Mouse (Mus musculus) liver, embryonic 16.5 days (tissue): Measurements from ENCODE around the gene Dennd1a. TPM values are rescaled to one million over a fixed set of nuclear protein-coding genes. Genes with fewer than 3 reads are reported as not detected.
A peak's percentile ranks its signal among the peaks of the same experiment; 100 is the strongest.

Source experiments
- ATAC-seq: fragments of 200-750 bp; cut with Nextera tagmentation; 2 replicates; pipeline ENCODE4 v1.8.0; 2017; ENCODE audit warnings: low read depth, mild to moderate bottlenecking, moderate number of reproducible peaks, moderate library complexity
- H3K27ac ChIP-seq: fragments of 300-500 bp; sonication (generic); 2 replicates; pipeline ENCODE4 v1.5.1; 2014; ENCODE audit warnings: mild to moderate bottlenecking, low read length
- H3K27me3 ChIP-seq: fragments of 300-500 bp; sonication (generic); 2 replicates; pipeline ENCODE4 v1.6.1; 2014; ENCODE audit warnings: low read depth, low read length, mixed read lengths; ENCODE audit not compliant: control insufficient read depth, insufficient read depth
- H3K36me3 ChIP-seq: fragments of 300-500 bp; sonication (generic); 2 replicates; pipeline ENCODE4 v1.6.1; 2014; ENCODE audit warnings: mild to moderate bottlenecking; ENCODE audit not compliant: control insufficient read depth, insufficient read depth
- H3K4me1 ChIP-seq: fragments of 300-500 bp; sonication (generic); 2 replicates; pipeline ENCODE4 v1.6.1; 2014; ENCODE audit warnings: low read depth, low read length, mixed read lengths; ENCODE audit not compliant: control insufficient read depth
- H3K4me2 ChIP-seq: fragments of 300-500 bp; sonication (generic); 2 replicates; pipeline ENCODE4 v1.6.1; 2014; ENCODE audit warnings: low read depth, low read length, mixed read lengths
- H3K4me3 ChIP-seq: fragments of 300-500 bp; sonication (generic); 2 replicates; pipeline ENCODE4 v1.5.1; 2014; ENCODE audit warnings: low read depth, mild to moderate bottlenecking, low read length
- H3K9ac ChIP-seq: fragments of 300-500 bp; sonication (generic); 2 replicates; pipeline ENCODE4 v1.6.1; 2014; ENCODE audit warnings: low read depth, low read length
- H3K9me3 ChIP-seq: fragments of 300-500 bp; sonication (generic); replicated peaks from 2 replicates; pipeline ENCODE4 v1.6.1; 2016; ENCODE audit warnings: low read length; ENCODE audit not compliant: control insufficient read depth
- WGBS: fragments of 180-500 bp; shearing (Covaris S2); extraction: QIAGEN DNeasy Blood & Tissue Kit; methylation state at CpG from one replicate; pipeline ENCODE4 v1.1.7; 2014; ENCODE audit not compliant: insufficient replicate concordance; 5-methylcytosine and 5-hydroxymethylcytosine counted together
- polyA plus RNA-seq: library from polyadenylated mRNA; unstranded; fragments of >200 nt; fragmentation: Nextera tagmentation; extraction: Ambion mirVana; gene quantifications from 2 replicates; pipeline ENCODE4 v1.2.1, GENCODE M21; 2015

Gene Dennd1a
- polyA plus RNA-seq, 1 experiment from 2014 or later, result 7.9 TPM

DNA sequence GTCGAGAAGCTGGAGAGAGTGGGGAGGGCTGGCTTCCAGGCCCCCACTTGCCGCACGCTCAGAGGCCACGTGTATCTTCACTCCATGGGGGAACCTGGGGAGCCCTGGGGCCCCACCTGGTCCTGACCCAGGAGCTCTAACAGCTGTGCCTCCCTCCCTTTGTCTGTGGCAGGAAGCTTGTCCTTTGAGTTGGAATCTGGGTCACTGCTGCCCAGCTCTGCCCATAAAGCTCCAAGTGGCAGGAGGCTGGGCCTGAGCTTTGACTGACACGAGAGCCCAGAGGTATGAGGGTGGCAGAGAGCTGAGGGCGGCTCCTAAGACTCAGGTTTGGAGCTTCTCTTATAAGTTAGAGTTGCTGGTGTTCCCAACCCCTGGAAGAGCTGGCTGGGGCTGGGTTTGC, 488.1 kb downstream of the Dennd1a start:
- H3K4me2 ChIP-seq, result no peak overlapping the region
- H3K9ac ChIP-seq, result no peak overlapping the region
- H3K4me3 ChIP-seq, result no peak overlapping the region
- ATAC-seq, result no peak
- WGBS, result 76% methylated on average over 6 of the region's 6 CpGs
- H3K27me3 ChIP-seq, result peaks cover 3% of the 10 kb centered on the region; the same call in 1 of the 2 replicates
- H3K9me3 ChIP-seq, result no peaks in the 10 kb centered on the region
- no peaks in the 10 kb centered on the region for H3K36me3 ChIP-seq
- H3K4me1 ChIP-seq, result no peaks in the 10 kb centered on the region
- H3K27ac ChIP-seq, result no peak overlapping the region

DNA sequence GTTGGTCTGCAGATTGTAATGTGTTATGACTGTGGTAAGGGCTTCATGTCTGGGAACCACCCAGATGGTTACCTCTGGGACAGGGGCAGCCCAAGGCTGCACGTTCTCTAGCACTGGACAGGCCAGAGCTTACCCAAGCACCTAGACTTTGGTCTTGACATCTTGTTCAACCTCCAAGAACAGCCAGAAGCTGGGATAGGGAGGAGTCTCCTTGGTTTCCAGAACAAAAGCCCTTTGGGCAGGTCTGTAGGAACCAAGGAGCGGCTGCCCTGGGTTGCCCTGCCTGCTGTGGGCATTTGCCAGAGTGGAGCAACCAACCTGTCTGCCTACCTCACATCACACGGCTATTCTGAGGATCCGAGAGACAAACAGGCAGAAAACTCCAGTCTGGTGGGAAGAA, 490.1 kb downstream of the Dennd1a start:
- no peak overlapping the region for H3K4me3 ChIP-seq
- H3K4me2 ChIP-seq, result no peak overlapping the region
- no peaks in the 10 kb centered on the region for H3K4me1 ChIP-seq
- 74% methylated on average over 4 of the region's 4 CpGs for WGBS
- H3K27ac ChIP-seq, result no peak overlapping the region
- H3K36me3 ChIP-seq, result no peaks in the 10 kb centered on the region
- ATAC-seq, result no peak
- H3K9me3 ChIP-seq, result no peaks in the 10 kb centered on the region
- peaks cover 19% of the 10 kb centered on the region for H3K27me3 ChIP-seq
- H3K9ac ChIP-seq, result no peak overlapping the region

DNA sequence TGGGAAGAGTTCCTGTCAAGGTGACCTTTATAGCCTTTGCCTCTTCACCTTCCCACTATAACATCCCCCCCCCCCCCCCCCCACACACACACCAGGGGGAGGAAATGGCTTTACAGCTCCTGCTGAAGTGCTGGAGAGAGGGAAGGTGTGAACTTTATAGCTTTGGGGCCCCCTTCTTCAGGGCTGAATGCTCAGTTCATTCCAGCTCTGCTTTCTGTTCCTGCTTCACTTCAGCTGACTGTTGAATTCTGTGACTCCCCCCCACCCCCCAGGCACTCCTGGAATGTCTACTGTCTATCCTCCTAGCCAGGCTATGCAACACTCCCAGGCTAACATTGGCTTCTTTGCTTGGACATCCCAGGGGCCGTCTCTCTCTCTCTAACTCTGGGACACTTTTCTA, 491.2 kb downstream of the Dennd1a start:
- WGBS, result 37% methylated on average over 1 of the region's 1 CpGs
- Histone ChIP-seq H3K4me2 (no peak overlapping the region), H3K27me3 (peaks cover 19% of the 10 kb centered on the region), H3K4me1 (no peaks in the 10 kb centered on the region), H3K9me3 (no peaks in the 10 kb centered on the region), H3K27ac (no peak overlapping the region), H3K9ac (no peak overlapping the region), H3K36me3 (no peaks in the 10 kb centered on the region), H3K4me3 (no peak overlapping the region)
- no peak for ATAC-seq

DNA sequence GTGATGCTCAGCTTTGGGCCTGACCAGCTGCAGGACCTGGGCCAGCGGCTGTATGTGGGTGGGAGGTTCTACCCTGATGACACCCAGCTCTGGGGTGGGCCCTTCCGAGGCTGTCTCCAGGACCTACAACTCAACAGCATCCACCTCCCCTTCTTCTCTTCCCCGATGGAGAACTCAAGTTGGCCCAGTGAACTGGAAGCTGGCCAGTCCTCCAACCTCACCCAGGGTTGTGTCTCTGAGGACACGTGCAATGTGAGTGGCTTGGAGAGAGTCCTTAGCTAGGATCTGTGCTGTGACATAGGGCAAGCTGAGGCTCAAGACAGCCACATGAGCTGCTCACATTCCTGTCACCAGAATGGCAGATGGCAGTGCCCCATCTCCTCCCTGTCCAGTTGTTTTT, 495.9 kb downstream of the Dennd1a start:
- Histone ChIP-seq H3K9ac (no peak overlapping the region), H3K27ac (no peak overlapping the region), H3K4me3 (no peak overlapping the region), H3K4me2 (no peak overlapping the region), H3K9me3 (no peaks in the 10 kb centered on the region), H3K36me3 (no peaks in the 10 kb centered on the region), H3K4me1 (no peaks in the 10 kb centered on the region), H3K27me3 (peaks cover 30% of the 10 kb centered on the region)
- WGBS, result 64% methylated on average over 4 of the region's 4 CpGs
- ATAC-seq, result no peak

DNA sequence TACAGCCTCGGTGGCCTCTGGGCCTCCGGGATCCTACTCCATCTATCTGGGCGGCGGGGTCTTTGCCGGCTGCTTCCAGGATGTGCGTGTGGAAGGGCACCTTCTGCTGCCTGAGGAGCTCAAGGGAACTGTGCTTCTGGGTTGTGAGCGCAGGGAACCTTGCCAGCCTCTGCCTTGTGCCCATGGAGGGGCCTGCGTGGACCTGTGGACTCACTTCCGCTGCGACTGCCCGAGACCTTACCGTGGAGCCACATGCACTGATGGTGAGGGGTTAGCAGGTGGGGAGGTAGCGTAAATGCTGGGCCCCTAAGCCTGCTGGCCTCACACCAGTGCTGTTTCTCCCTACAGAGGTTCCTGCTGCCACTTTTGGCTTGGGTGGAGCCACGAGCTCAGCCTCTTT, 496.5 kb downstream of the Dennd1a start:
- H3K27ac ChIP-seq, result no peak overlapping the region
- H3K4me3 ChIP-seq, result no peak overlapping the region
- ATAC-seq, result no peak
- WGBS, result 82% methylated on average over 14 of the region's 14 CpGs
- H3K4me2 ChIP-seq, result no peak overlapping the region
- no peaks in the 10 kb centered on the region for H3K9me3 ChIP-seq
- H3K27me3 ChIP-seq, result peaks cover 34% of the 10 kb centered on the region
- no peaks in the 10 kb centered on the region for H3K36me3 ChIP-seq
- H3K4me1 ChIP-seq, result no peaks in the 10 kb centered on the region
- no peak overlapping the region for H3K9ac ChIP-seq

DNA sequence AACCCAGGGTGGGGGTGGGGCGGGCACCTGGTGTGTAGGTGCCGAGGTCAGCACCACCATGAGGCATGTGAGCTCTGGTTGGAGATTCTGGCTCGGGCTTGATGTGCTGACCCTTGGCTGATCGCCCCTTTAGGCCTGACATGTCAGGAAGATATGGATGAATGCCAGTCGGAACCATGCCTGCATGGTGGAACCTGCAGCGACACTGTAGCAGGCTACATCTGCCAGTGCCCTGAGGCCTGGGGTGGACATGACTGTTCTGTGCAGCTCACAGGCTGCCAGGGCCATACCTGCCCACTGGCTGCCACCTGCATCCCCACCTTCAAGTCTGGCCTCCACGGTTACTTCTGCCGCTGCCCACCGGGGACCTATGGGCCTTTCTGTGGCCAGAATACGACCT, 497.2 kb downstream of the Dennd1a start:
- Histone ChIP-seq H3K9ac (no peak overlapping the region), H3K9me3 (no peaks in the 10 kb centered on the region), H3K27me3 (peaks cover 34% of the 10 kb centered on the region), H3K4me2 (no peak overlapping the region), H3K36me3 (no peaks in the 10 kb centered on the region), H3K4me3 (no peak overlapping the region), H3K27ac (no peak overlapping the region), H3K4me1 (no peaks in the 10 kb centered on the region)
- 77% methylated on average over 10 of the region's 10 CpGs for WGBS
- ATAC-seq, result no peak

DNA sequence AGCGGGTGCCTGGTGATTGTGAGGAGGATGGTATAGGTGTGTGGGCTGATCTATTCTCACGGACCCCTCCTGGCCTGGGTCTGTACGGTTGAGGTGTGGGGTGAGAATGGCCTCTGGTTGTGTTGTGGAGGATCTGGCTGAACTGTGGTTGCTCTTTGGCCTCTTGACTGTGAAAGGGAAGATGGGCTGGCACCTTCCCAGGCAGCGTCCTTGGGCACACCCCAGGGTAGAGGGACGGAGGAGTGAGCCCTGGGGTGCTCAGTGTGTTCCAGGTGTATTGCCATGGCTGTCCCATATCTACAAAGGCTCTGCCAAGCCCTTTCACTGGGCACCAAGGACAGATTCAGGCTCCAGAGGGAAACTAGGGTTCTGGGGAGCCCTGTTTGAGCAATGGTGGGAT, 498.2 kb downstream of the Dennd1a start:
- ATAC-seq, result no peak

DNA sequence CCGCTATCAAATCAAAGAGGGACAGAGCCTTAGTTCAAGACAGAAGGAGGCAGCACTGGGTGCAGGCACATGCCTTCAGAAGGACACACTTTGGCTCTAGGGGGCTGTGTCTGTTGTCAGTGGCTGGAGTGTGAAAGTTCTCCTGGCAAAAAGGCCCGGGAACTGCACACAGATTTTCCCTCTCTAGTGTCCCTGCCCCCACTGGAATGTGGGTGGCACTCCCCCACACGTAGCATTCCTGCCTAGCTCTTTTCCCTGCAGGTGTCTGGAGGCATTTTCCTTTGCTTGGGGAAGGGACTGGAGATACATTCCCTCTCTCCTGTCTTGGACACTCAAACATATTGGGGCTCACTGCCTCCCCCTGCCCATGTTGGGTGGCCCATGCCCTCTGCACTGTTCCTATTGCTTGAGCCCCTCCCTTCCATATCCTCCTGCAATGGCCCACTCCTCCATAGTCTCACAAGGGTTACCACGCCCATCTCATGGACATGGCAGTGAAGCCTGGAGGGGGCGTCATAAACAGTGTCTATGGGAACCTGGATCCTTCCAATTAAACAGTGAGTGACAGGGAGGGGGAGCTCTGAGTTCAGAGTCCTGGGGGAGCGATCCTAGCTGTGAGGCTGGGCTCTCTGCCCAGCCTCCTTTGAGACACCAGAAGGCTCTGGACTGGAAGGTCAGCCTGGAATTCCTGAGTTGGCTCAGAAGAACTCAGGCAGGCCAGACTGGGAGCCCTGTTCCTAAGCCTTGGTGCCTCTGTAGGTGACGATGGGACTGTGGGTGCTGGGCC, 498.8 kb downstream of the Dennd1a start:
- H3K27me3 ChIP-seq, result peaks cover 26% of the 10 kb centered on the region

More for the DNA sequence above, 498.2 kb downstream of the Dennd1a start:
- H3K36me3 ChIP-seq, result no peaks in the 10 kb centered on the region
- no peaks in the 10 kb centered on the region for H3K4me1 ChIP-seq
- no peak overlapping the region for H3K27ac ChIP-seq
- WGBS, result 62% methylated on average over 5 of the region's 5 CpGs
- H3K9ac ChIP-seq, result no peak overlapping the region
- peaks cover 30% of the 10 kb centered on the region for H3K27me3 ChIP-seq
- H3K4me2 ChIP-seq, result no peak overlapping the region
- H3K9me3 ChIP-seq, result no peaks in the 10 kb centered on the region
- H3K4me3 ChIP-seq, result no peak overlapping the region

DNA sequence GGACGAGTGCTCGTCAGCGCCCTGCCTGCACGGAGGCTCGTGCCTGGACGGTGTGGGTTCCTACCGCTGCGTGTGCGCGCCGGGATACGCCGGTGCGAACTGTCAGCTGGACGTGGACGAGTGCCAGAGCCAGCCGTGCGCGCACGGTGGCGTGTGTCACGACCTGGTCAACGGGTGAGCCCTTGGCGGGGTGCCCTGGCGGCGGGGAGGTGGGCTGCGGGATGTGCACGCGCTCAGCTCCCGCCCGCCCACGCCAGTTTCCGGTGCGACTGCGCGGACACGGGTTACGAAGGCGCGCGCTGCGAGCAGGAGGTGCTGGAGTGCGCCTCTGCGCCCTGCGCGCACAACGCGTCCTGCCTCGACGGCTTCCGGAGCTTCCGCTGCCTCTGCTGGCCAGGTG, 500.7 kb downstream of the Dennd1a start:
- no peak for ATAC-seq
- Histone ChIP-seq H3K9me3 (no peaks in the 10 kb centered on the region), H3K4me3 (0 out of 2 replicates have a peak overlapping the region, but pooled peaks have one; percentile 17), H3K4me2 (peak overlapping the region; percentile 32; the same call in 1 of the 2 replicates), H3K9ac (no peak overlapping the region), H3K27ac (no peak overlapping the region), H3K36me3 (no peaks in the 10 kb centered on the region), H3K27me3 (peaks cover 15% of the 10 kb centered on the region), H3K4me1 (no peaks in the 10 kb centered on the region)
- WGBS, result 25% methylated on average over 52 of the region's 52 CpGs

More for the DNA sequence above, 498.8 kb downstream of the Dennd1a start:
- H3K9me3 ChIP-seq, result no peaks in the 10 kb centered on the region
- ATAC-seq, result no peak
- WGBS, result 51% methylated on average over 7 of the region's 7 CpGs
- H3K4me2 ChIP-seq, result no peak overlapping the region
- no peak overlapping the region for H3K27ac ChIP-seq
- no peaks in the 10 kb centered on the region for H3K4me1 ChIP-seq
- no peaks in the 10 kb centered on the region for H3K36me3 ChIP-seq
- no peak overlapping the region for H3K9ac ChIP-seq
- H3K4me3 ChIP-seq, result no peak overlapping the region
